Mouse (Mus musculus): ENCODE data around the gene Rp9.
"Not testable (repeated sequence)": the region's sequence is repeated elsewhere in the genome, so short reads cannot be mapped to it uniquely, and the experiment has no call there.

Rp9 gene

GRCm38 (mm10) chr9:22461946-22462345 lies 7.6 kb downstream of the Rp9 start:
- DNase-seq (ENCODE audit: low spot score), result no peak

GRCm38 (mm10) chr9:22457142-22457835 lies 12.3 kb downstream of the Rp9 start:
- no peak for DNase-seq (ENCODE audit: low spot score)

DNA sequence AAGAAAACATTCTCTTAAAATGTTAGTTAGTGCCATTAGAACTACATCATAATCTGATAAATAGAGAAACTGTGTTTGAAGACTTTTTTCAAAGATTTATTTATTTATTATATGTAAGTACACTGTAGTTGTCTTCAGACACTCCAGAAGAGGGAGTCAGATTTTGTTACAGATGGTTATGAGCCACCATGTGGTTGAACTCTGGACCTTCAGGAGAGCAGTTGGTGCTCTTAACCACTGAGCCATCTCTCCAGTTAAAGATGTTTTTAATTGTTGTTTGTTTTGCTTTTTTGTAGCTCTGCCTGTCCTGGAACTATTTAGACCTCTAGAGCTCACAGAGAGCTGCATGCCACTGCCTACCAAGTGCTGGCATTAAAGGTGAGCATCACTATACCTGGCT lies 14.5 kb downstream of the Rp9 start:
- no peak for DNase-seq (ENCODE audit: low spot score)

- DNase-seq (ENCODE audit: low spot score), result not testable (repeated sequence)
These were observed 15.6 kb downstream of the Rp9 start, which contains the start of gene Gm17545 for GRCm38 (mm10) chr9:22453990-22454389. Gm17545 (plus strand) TSS chr9:22454290.

DNA sequence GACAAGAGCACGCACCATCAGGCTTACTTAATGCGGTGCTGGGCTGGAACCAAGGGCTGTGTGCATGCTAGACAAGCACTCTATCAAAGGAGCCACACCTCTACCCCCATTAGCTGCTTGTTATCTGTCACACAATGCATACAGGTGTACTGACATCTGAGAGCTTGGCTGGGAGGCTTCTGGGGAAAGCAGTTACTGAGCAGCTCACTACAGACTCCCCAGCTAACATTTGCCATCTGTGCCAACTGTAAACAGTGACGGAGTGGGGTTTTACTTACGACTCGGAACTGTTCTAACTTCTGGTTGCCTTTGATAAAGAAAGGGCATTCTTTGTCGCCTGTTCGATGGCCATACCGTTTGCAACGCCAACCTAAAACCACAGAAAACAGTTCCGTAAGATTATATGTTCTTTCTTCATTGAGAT lies 16.0 kb downstream of the Rp9 start:
- DNase-seq (ENCODE audit: low spot score), result no peak

GRCm38 (mm10) chr9:22452697-22453096 lies 16.8 kb downstream of the Rp9 start:
- no peak for DNase-seq (ENCODE audit: low spot score)

DNA sequence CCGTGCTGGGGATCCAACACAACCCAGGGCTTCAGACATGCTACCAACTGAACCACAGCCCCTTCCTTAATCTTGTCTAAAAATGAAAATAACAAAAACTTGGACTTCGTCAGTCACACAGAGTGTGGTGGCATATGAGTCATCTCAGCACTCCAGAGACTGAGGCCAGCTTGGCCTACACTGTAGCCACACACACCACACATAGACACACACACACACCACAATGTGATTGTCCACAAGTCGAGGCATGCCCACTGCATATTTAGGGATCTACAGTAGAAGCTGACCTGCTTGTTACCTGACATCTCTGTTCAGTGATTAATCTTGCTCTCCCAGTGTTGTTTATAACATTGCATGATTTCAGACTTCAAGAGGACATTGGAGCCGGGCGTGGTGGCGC lies 20.3 kb downstream of the Rp9 start:
- DNase-seq (ENCODE audit: low spot score), result no peak

DNA sequence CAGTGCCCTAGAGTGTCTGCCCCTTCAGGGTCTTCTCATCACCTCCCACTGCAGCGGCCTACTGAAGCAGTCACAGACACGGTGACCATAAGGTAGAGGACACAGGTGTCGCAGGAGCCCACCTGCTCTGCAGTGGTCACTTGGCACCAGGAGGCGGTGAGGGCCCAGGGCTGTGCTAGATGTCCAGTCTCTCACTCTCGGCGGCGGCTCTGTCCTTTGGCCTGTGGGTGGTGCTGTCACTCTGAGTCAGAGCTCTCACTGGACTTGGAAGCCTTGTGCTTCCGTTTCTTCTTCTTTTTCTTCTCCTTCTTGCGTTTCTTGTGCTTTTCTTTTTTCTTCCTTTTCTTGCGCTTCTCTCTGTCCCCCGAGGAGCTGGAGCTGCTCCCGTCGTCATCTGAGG lies 21.1 kb downstream of the Rp9 start:
- DNase-seq (ENCODE audit: low spot score), result no peak

DNA sequence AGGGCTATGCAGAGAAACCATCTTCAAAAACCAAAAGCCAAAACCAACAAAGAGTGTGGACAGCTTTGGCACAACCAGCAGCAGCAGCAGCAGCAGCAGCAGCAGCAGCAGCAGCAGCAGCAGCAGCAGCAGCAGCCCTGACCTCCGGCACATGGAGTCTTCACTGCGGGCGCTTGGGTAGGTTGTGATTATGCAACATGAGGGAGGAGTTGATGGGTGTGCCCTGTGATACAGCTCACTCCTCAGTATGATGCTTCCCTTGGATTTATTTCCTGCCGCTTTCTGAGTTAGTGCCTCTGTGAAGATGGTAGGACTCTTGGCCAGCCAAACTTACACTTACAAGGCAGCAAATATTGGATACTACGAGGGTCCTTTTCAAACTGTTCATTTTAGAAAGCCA lies 22.3 kb downstream of the Rp9 start:
- DNase-seq (ENCODE audit: low spot score), result no peak

DNA sequence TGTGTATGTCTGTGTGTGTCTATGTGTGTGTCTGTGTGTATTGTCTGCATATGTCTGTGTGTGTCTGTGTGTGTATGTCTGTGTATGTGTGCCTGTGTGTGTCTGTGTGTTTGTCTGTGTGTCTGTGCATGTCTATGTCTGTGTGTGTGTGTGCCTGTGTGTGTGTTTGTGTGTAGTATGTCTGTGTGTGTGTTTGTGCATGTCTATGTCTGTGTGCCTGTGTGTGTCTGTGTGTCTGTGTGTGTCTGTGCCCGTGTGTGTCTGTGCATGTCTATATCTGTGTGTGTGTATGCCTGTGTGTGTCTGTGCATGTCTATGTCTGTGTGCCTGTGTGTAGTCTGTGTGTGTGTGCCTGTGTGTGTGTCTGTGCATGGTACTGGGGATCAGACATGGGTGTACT lies 24.4 kb downstream of the Rp9 start:
- no peak for DNase-seq (ENCODE audit: low spot score)

- no peak for DNase-seq (ENCODE audit: low spot score)
These were observed 26.4 kb downstream of the Rp9 start for GRCm38 (mm10) chr9:22443157-22443556.

GRCm38 (mm10) chr9:22438826-22439225 lies 30.7 kb downstream of the Rp9 start:
- DNase-seq (ENCODE audit: low spot score), result no peak

GRCm38 (mm10) chr9:22434101-22434500 lies 35.4 kb downstream of the Rp9 start:
- no peak for DNase-seq (ENCODE audit: low spot score)

- no peak for DNase-seq (ENCODE audit: low spot score)
These were observed 36.3 kb downstream of the Rp9 start for GRCm38 (mm10) chr9:22433221-22433620.

GRCm38 (mm10) chr9:22430315-22430840 lies 39.2 kb downstream of the Rp9 start:
- DNase-seq (ENCODE audit: low spot score), result no peak

GRCm38 (mm10) chr9:22429533-22430241 lies 39.9 kb downstream of the Rp9 start:
- DNase-seq (ENCODE audit: low spot score), result no peak

GRCm38 (mm10) chr9:22428666-22429410 lies 40.7 kb downstream of the Rp9 start:
- no peak for DNase-seq (ENCODE audit: low spot score)

DNA sequence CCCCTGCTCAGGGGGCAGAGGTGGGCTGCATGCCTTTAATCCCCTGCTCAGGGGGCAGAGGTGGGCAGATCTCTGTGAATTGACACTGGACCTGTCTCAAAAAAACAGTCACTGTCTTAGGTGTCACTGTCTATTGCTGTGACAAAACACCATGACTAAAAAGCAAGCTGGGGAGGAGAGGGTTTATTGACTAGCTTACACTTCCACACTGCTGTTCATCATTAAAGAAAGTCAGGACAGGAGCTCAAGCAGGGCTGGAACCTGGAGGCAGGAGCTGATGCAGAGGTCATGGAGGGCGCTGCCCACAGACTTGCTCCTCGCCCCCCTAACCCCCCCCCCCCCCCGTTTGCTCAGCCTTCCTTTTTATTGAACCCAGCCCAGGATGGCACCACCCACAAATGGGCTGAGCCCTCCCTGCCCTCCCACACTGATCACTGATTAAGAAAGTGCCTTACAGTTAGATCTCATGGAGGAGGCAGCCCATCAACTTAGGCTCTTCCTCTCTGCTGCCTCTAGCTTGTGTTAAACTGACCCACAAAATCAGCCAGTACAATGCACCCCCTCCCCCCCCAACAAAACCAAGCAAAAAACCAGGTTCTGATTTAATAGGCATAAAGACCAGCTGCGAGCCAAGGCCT lies 41.4 kb downstream of the Rp9 start:
- DNase-seq (ENCODE audit: low spot score), result no peak

GRCm38 (mm10) chr9:22424719-22425118 lies 44.8 kb downstream of the Rp9 start:
- DNase-seq (ENCODE audit: low spot score), result no peak

GRCm38 (mm10) chr9:22424196-22424595 lies 45.3 kb downstream of the Rp9 start:
- DNase-seq (ENCODE audit: low spot score), result no peak

DNA sequence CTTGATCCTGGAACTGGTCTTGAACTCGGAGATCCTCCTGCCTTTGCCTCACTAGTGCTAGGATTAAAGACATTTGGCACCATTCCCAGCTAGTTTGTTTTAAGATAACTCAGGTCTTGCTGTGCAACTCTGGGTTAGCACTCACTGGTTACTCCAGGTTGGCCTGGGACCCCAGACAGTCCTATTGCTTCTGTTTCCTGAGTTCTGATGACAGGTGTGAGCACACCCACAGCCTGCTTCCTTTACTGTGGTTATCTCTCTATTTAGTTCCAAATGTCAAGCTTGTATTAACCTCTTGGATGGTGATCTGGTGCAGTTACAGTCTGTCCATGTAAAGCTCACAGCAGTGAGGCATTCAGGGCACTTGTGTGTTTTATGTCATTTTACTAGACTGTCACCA lies 46.0 kb downstream of the Rp9 start:
- DNase-seq (ENCODE audit: low spot score), result no peak

DNA sequence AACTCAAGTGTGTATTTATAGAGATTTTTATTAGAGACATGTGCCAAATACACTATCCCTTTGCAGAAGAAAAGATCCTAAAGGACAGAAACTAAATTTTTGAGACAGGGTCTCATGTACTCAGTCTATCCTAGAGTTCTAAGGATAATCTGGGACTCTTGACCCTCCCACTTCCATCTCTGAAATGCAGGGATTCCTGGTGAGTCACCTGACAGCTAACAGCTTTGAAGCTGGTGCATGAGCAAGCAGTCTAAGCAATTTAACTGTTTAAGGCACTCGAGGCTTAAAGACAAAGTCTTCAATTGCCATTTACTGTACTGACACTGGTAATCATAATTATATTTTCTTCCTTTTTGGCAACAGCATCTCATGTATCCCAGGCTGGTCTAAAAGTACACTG lies 47.0 kb downstream of the Rp9 start:
- DNase-seq (ENCODE audit: low spot score), result no peak
